Mouse (Mus musculus): ENCODE data around the gene Ppp1r32.

Ppp1r32 gene

GRCm38 (mm10) chr19:10458096-10458495 lies 24.6 kb downstream of the Ppp1r32 start:
- DNase-seq (ENCODE audit: low read depth, low spot score) = no peak

- peak; percentile 85 for DNase-seq (ENCODE audit: low read depth, low spot score)
Observed at GRCm38 (mm10) chr19:10457484-10457800, 25.3 kb downstream of the Ppp1r32 start.

- DNase-seq (ENCODE audit: low read depth, low spot score) = peak; percentile 64
Observed at GRCm38 (mm10) chr19:10456752-10457483, 25.8 kb downstream of the Ppp1r32 start, which contains the start of gene Lrrc10b. Gene Lrrc10b, minus strand, starts transcription at chr19:10457473.

GRCm38 (mm10) chr19:10455437-10455806 lies 27.3 kb downstream of the Ppp1r32 start:
- no peak for DNase-seq (ENCODE audit: low read depth, low spot score)

GRCm38 (mm10) chr19:10454718-10455436 lies 27.9 kb downstream of the Ppp1r32 start:
- no peak for DNase-seq (ENCODE audit: low read depth, low spot score)

GRCm38 (mm10) chr19:10449708-10450107 lies 33.0 kb downstream of the Ppp1r32 start:
- peak; percentile 78 for DNase-seq (ENCODE audit: low read depth, low spot score)

GRCm38 (mm10) chr19:10449190-10449589 lies 33.5 kb downstream of the Ppp1r32 start:
- DNase-seq (ENCODE audit: low read depth, low spot score) = no peak

GRCm38 (mm10) chr19:10448275-10448674 lies 34.5 kb downstream of the Ppp1r32 start:
- DNase-seq (ENCODE audit: low read depth, low spot score) = no peak

- no peak for DNase-seq (ENCODE audit: low read depth, low spot score)
Observed at GRCm38 (mm10) chr19:10444685-10445369, 37.9 kb downstream of the Ppp1r32 start.

GRCm38 (mm10) chr19:10437521-10437920 lies 45.2 kb downstream of the Ppp1r32 start:
- no peak for DNase-seq (ENCODE audit: low read depth, low spot score)

- no peak for DNase-seq (ENCODE audit: low read depth, low spot score)
Observed at GRCm38 (mm10) chr19:10436726-10437125, 46.0 kb downstream of the Ppp1r32 start.

- peak; percentile 62 for DNase-seq (ENCODE audit: low read depth, low spot score)
Observed at GRCm38 (mm10) chr19:10435908-10436307, 46.8 kb downstream of the Ppp1r32 start.

GRCm38 (mm10) chr19:10434927-10435326 lies 47.8 kb downstream of the Ppp1r32 start:
- no peak for DNase-seq (ENCODE audit: low read depth, low spot score)

GRCm38 (mm10) chr19:10433879-10434540 lies 48.7 kb downstream of the Ppp1r32 start:
- DNase-seq (ENCODE audit: low read depth, low spot score) = no peak

GRCm38 (mm10) chr19:10433225-10433624 lies 49.5 kb downstream of the Ppp1r32 start:
- no peak for DNase-seq (ENCODE audit: low read depth, low spot score)

- DNase-seq (ENCODE audit: low read depth, low spot score) = no peak
Observed at GRCm38 (mm10) chr19:10431841-10432240, 50.9 kb downstream of the Ppp1r32 start.

GRCm38 (mm10) chr19:10431410-10431809 lies 51.3 kb downstream of the Ppp1r32 start:
- DNase-seq (ENCODE audit: low read depth, low spot score) = no peak

GRCm38 (mm10) chr19:10429371-10429770 lies 53.4 kb downstream of the Ppp1r32 start:
- DNase-seq (ENCODE audit: low read depth, low spot score) = no peak

- no peak for DNase-seq (ENCODE audit: low read depth, low spot score)
Observed at GRCm38 (mm10) chr19:10427431-10427830, 55.3 kb downstream of the Ppp1r32 start.

GRCm38 (mm10) chr19:10426793-10427192 lies 55.9 kb downstream of the Ppp1r32 start:
- DNase-seq (ENCODE audit: low read depth, low spot score) = no peak

- DNase-seq (ENCODE audit: low read depth, low spot score) = no peak
Observed at GRCm38 (mm10) chr19:10426312-10426711, 56.4 kb downstream of the Ppp1r32 start.

Data from embryo, embryonic 11.5 days (tissue).